Mouse (Mus musculus) G1E (cell line): ENCODE measurements at regions not wholly inside any gene's neighbourhood (a gene's known extent, or its start where the extent isn't known, plus 50 kb on each side); places are given as distances from the start of the nearest gene placed in this dataset.

Experiments used
- CTCF ChIP-seq: IDR thresholded peaks from 2 replicates; pipeline ENCODE4 v1.5.1; 2012; ENCODE audit warnings: low read depth, low read length, inconsistent platforms, mixed read lengths
- POLR2AphosphoS5 ChIP-seq: IDR thresholded peaks from 2 replicates; pipeline ENCODE4 v1.6.1; 2012; ENCODE audit warnings: low read depth, low read length, inconsistent platforms; ENCODE audit not compliant: insufficient replicate concordance

GRCm38 (mm10) chr6:144911781-144912180, 130.0 kb upstream of the Sox5 start:
- TF ChIP-seq POLR2AphosphoS5, result no peak
- TF ChIP-seq CTCF, result no peak
